Mouse (Mus musculus) limb, embryonic 10.5 days (tissue): ENCODE measurements around the gene Coq8b. TPM values are rescaled to one million over a fixed set of nuclear protein-coding genes. Genes with fewer than 3 reads are reported as not detected.

Experiments used
- DNase-seq: peaks from one replicate; pipeline ENCODE4 v3.0.0-alpha.2; 2017; ENCODE audit warnings: low spot score
- H3K27ac ChIP-seq: fragments of 300-500 bp; sonication (generic); 2 replicates; pipeline ENCODE4 v1.5.1; 2016; ENCODE audit warnings: mild to moderate bottlenecking
- H3K27me3 ChIP-seq: fragments of 300-500 bp; sonication (generic); 2 replicates; pipeline ENCODE4 v1.6.1; 2016; ENCODE audit warnings: low read depth, mild to moderate bottlenecking; ENCODE audit not compliant: poor library complexity, severe bottlenecking
- H3K36me3 ChIP-seq: fragments of 300-500 bp; sonication (generic); 2 replicates; pipeline ENCODE4 v1.6.1; 2016; ENCODE audit warnings: mild to moderate bottlenecking, moderate library complexity
- H3K4me1 ChIP-seq: fragments of 300-500 bp; sonication (generic); 2 replicates; pipeline ENCODE4 v1.6.1; 2016
- H3K4me3 ChIP-seq: fragments of 300-500 bp; sonication (generic); 2 replicates; pipeline ENCODE4 v1.5.1; 2016; ENCODE audit warnings: mild to moderate bottlenecking, moderate library complexity
- H3K9me3 ChIP-seq: fragments of 300-500 bp; sonication (generic); replicated peaks from 2 replicates; pipeline ENCODE4 v1.6.1; 2016; ENCODE audit warnings: mild to moderate bottlenecking
- WGBS: fragments of 180-500 bp; shearing (Covaris S2); methylation state at CpG from one replicate; pipeline ENCODE4 v1.1.7; 2016; 5-methylcytosine and 5-hydroxymethylcytosine counted together
- polyA plus RNA-seq: library from polyadenylated mRNA; unstranded; fragments of >200 nt; fragmentation: Nextera tagmentation; extraction: Ambion mirVana; gene quantifications from 2 replicates; pipeline ENCODE4 v1.2.1, GENCODE M21; 2016

The Coq8b gene
- polyA plus RNA-seq, 1 experiment from 2014 or later = 16.3 TPM

- WGBS = 96% methylated on average over 2 of the region's 2 CpGs
- Histone ChIP-seq H3K36me3 (peaks cover 91% of the 10 kb centered on the region), H3K9me3 (no peaks in the 10 kb centered on the region), H3K4me3 (no peak overlapping the region), H3K27ac (no peak overlapping the region), H3K27me3 (no peaks in the 10 kb centered on the region), H3K4me1 (no peaks in the 10 kb centered on the region)
- DNase-seq = no peak
Observed at GRCm38 (mm10) chr7:27212626-27213025, 20.2 kb upstream of the Coq8b start.

- H3K4me3 ChIP-seq = no peak overlapping the region
- no peaks in the 10 kb centered on the region for H3K27me3 ChIP-seq
- H3K4me1 ChIP-seq = no peaks in the 10 kb centered on the region
- DNase-seq = no peak
- H3K27ac ChIP-seq = no peak overlapping the region
- H3K9me3 ChIP-seq = no peaks in the 10 kb centered on the region
- 83% methylated on average over 7 of the region's 7 CpGs for WGBS
- peaks cover 70% of the 10 kb centered on the region for H3K36me3 ChIP-seq
Observed at GRCm38 (mm10) chr7:27218586-27218985, 14.2 kb upstream of the Coq8b start.

- 76% methylated on average over 11 of the region's 11 CpGs for WGBS
- H3K27me3 ChIP-seq = no peaks in the 10 kb centered on the region
- no peaks in the 10 kb centered on the region for H3K9me3 ChIP-seq
- no peak for DNase-seq
- peaks cover 60% of the 10 kb centered on the region for H3K36me3 ChIP-seq
- H3K4me1 ChIP-seq = peaks cover 11% of the 10 kb centered on the region
- H3K4me3 ChIP-seq = no peak overlapping the region
- H3K27ac ChIP-seq = no peak overlapping the region
Observed at GRCm38 (mm10) chr7:27219937-27220336, 12.9 kb upstream of the Coq8b start.

GRCm38 (mm10) chr7:27221939-27222338, 10.9 kb upstream of the Coq8b start:
- peaks cover 31% of the 10 kb centered on the region for H3K4me1 ChIP-seq
- no peak overlapping the region for H3K27ac ChIP-seq
- 81% methylated on average over 6 of the region's 6 CpGs for WGBS
- H3K36me3 ChIP-seq = peaks cover 43% of the 10 kb centered on the region
- H3K9me3 ChIP-seq = no peaks in the 10 kb centered on the region
- DNase-seq = no peak
- no peak overlapping the region for H3K4me3 ChIP-seq
- H3K27me3 ChIP-seq = no peaks in the 10 kb centered on the region

- H3K9me3 ChIP-seq = no peaks in the 10 kb centered on the region
- no peak overlapping the region for H3K4me3 ChIP-seq
- DNase-seq = no peak
- H3K36me3 ChIP-seq = peaks cover 38% of the 10 kb centered on the region
- peaks cover 37% of the 10 kb centered on the region for H3K4me1 ChIP-seq
- no peaks in the 10 kb centered on the region for H3K27me3 ChIP-seq
- no peak overlapping the region for H3K27ac ChIP-seq
- whole genome bisulfite sequencing = 83% methylated on average over 1 of the region's 1 CpGs
Observed at GRCm38 (mm10) chr7:27222538-27222937, 10.3 kb upstream of the Coq8b start.

GRCm38 (mm10) chr7:27224877-27225575, 7.8 kb upstream of the Coq8b start:
- H3K27me3 ChIP-seq = no peaks in the 10 kb centered on the region
- no peaks in the 10 kb centered on the region for H3K9me3 ChIP-seq
- no peak for DNase-seq
- H3K4me3 ChIP-seq = 0 out of 2 replicates have a peak overlapping the region, but pooled peaks have one; percentile 13
- 81% methylated on average over 11 of the region's 11 CpGs for WGBS
- H3K4me1 ChIP-seq = peaks cover 41% of the 10 kb centered on the region
- no peak overlapping the region for H3K27ac ChIP-seq
- H3K36me3 ChIP-seq = peaks cover 17% of the 10 kb centered on the region

- Histone ChIP-seq H3K36me3 (peaks cover 11% of the 10 kb centered on the region), H3K4me3 (peak overlapping the region; percentile 88), H3K9me3 (no peaks in the 10 kb centered on the region), H3K27ac (0 out of 2 replicates have a peak overlapping the region, but pooled peaks have one; percentile 14), H3K27me3 (no peaks in the 10 kb centered on the region), H3K4me1 (peaks cover 41% of the 10 kb centered on the region)
- no peak for DNase-seq
- 35% methylated on average over 9 of the region's 9 CpGs for WGBS
Observed at GRCm38 (mm10) chr7:27227276-27227675, 5.5 kb upstream of the Coq8b start.

- no peak for DNase-seq
- H3K9me3 ChIP-seq = no peaks in the 10 kb centered on the region
- peaks cover 7% of the 10 kb centered on the region for H3K36me3 ChIP-seq
- 7% methylated on average over 10 of the region's 10 CpGs for WGBS
- H3K4me3 ChIP-seq = peak overlapping the region; percentile 88
- H3K4me1 ChIP-seq = peaks cover 41% of the 10 kb centered on the region
- peak overlapping the region; percentile 92 for H3K27ac ChIP-seq
- H3K27me3 ChIP-seq = no peaks in the 10 kb centered on the region
Observed at GRCm38 (mm10) chr7:27227676-27228075, 5.1 kb upstream of the Coq8b start.

GRCm38 (mm10) chr7:27228281-27228821, 4.5 kb upstream of the Coq8b start, which contains the start of gene Itpkc:
TSS of gene Itpkc (minus strand) at chr7:27228661.
- Histone ChIP-seq H3K36me3 (no peaks in the 10 kb centered on the region), H3K4me1 (peaks cover 43% of the 10 kb centered on the region), H3K9me3 (no peaks in the 10 kb centered on the region), H3K4me3 (peak within 1 kb of the TSS; percentile 88), H3K27ac (peak within 1 kb of the TSS; percentile 92), H3K27me3 (no peaks in the 10 kb centered on the region)
- peak; percentile 98 for DNase-seq
- WGBS = under 1% methylated on average over 49 of the region's 49 CpGs

GRCm38 (mm10) chr7:27228865-27229264, 4.0 kb upstream of the Coq8b start:
- Histone ChIP-seq H3K4me3 (peak overlapping the region; percentile 88), H3K36me3 (no peaks in the 10 kb centered on the region), H3K4me1 (peaks cover 48% of the 10 kb centered on the region), H3K27ac (peak overlapping the region; percentile 92), H3K9me3 (no peaks in the 10 kb centered on the region), H3K27me3 (no peaks in the 10 kb centered on the region)
- DNase-seq = no peak
- 15% methylated on average over 6 of the region's 6 CpGs for WGBS

GRCm38 (mm10) chr7:27230781-27231180, 2.0 kb upstream of the Coq8b start:
- H3K9me3 ChIP-seq = no peaks in the 10 kb centered on the region
- peaks cover 34% of the 10 kb centered on the region for H3K4me1 ChIP-seq
- 74% methylated on average over 4 of the region's 4 CpGs for WGBS
- no peak for DNase-seq
- no peaks in the 10 kb centered on the region for H3K27me3 ChIP-seq
- no peak overlapping the region for H3K4me3 ChIP-seq
- no peaks in the 10 kb centered on the region for H3K36me3 ChIP-seq
- H3K27ac ChIP-seq = no peak overlapping the region

- no peak overlapping the region for H3K4me3 ChIP-seq
- 84% methylated on average over 7 of the region's 7 CpGs for WGBS
Observed at GRCm38 (mm10) chr7:27231693-27232331, 1.0 kb upstream of the Coq8b start.

GRCm38 (mm10) chr7:27233300-27233699, 477 bp downstream of the Coq8b start:
- Histone ChIP-seq H3K4me3 (peak overlapping the region; percentile 61), H3K36me3 (peaks cover 6% of the 10 kb centered on the region), H3K27ac (peak overlapping the region; percentile 85), H3K4me1 (peaks cover 12% of the 10 kb centered on the region), H3K27me3 (no peaks in the 10 kb centered on the region), H3K9me3 (no peaks in the 10 kb centered on the region)
- DNase-seq = no peak
- 6% methylated on average over 6 of the region's 6 CpGs for WGBS

More at GRCm38 (mm10) chr7:27231693-27232331, 1.0 kb upstream of the Coq8b start:
- peak overlapping the region; percentile 85; the same call in 1 of the 2 replicates for H3K27ac ChIP-seq
- no peaks in the 10 kb centered on the region for H3K36me3 ChIP-seq
- no peaks in the 10 kb centered on the region for H3K9me3 ChIP-seq
- no peaks in the 10 kb centered on the region for H3K27me3 ChIP-seq
- H3K4me1 ChIP-seq = peaks cover 23% of the 10 kb centered on the region
- no peak for DNase-seq
